Mouse (Mus musculus) megakaryocyte, embryonic 14.5 days (primary cell): Measurements from ENCODE around the gene Gba2.

Source experiments
- FLI1 ChIP-seq: IDR thresholded peaks from 2 replicates; pipeline ENCODE4 v1.6.1; 2012; ENCODE audit warnings: low read length, inconsistent platforms, mixed read lengths
- GATA1 ChIP-seq: IDR thresholded peaks from 3 replicates; pipeline ENCODE4 v1.6.1; 2012; ENCODE audit warnings: mixed read lengths, low read length, inconsistent platforms, borderline replicate concordance

- TF ChIP-seq GATA1: no peak
- TF ChIP-seq FLI1: no peak
Measured at GRCm38 (mm10) chr4:43559519-43560242, 19.0 kb downstream of the Gba2 start.
